Mouse (Mus musculus) megakaryocyte, embryonic 14.5 days (primary cell): Measurements from ENCODE around the gene H2-T24. TPM values are rescaled to one million over a fixed set of nuclear protein-coding genes. Genes with fewer than 3 reads are reported as not detected.
A peak's percentile ranks its signal among the peaks of the same experiment; 100 is the strongest.
"Not testable (repeated sequence)": the region's sequence is repeated elsewhere in the genome, so short reads cannot be mapped to it uniquely, and the experiment has no call there.

Experiments
- H3K27me3 ChIP-seq: replicated peaks from 2 replicates; pipeline ENCODE3; 2012; ENCODE audit warnings: inconsistent platforms
- H3K36me3 ChIP-seq: replicated peaks from 2 replicates; pipeline ENCODE3; 2012; ENCODE audit warnings: low read length, inconsistent platforms, mixed read lengths
- H3K4me1 ChIP-seq: 2 replicates; pipeline ENCODE4 v1.6.1; 2012; ENCODE audit warnings: inconsistent platforms
- H3K4me3 ChIP-seq: replicated peaks from 2 replicates; pipeline ENCODE3; 2012; ENCODE audit warnings: moderate library complexity, mild to moderate bottlenecking, inconsistent platforms
- H3K9me3 ChIP-seq: 2 replicates; pipeline ENCODE4 v1.6.1; 2012; ENCODE audit warnings: inconsistent platforms
- FLI1 ChIP-seq: IDR thresholded peaks from 2 replicates; pipeline ENCODE4 v1.6.1; 2012; ENCODE audit warnings: low read length, inconsistent platforms, mixed read lengths
- GATA1 ChIP-seq: IDR thresholded peaks from 3 replicates; pipeline ENCODE4 v1.6.1; 2012; ENCODE audit warnings: mixed read lengths, low read length, inconsistent platforms, borderline replicate concordance
- polyA plus RNA-seq: library from polyadenylated mRNA; stranded (reverse); fragments of >175 nt; gene quantifications from 2 replicates; pipeline ENCODE4 v1.2.3, GENCODE M21; 2012; ENCODE audit warnings: low replicate concordance; ENCODE audit not compliant: insufficient read depth

Gene H2-T24
- polyA plus RNA-seq, 1 experiment = 3.9 TPM

DNA sequence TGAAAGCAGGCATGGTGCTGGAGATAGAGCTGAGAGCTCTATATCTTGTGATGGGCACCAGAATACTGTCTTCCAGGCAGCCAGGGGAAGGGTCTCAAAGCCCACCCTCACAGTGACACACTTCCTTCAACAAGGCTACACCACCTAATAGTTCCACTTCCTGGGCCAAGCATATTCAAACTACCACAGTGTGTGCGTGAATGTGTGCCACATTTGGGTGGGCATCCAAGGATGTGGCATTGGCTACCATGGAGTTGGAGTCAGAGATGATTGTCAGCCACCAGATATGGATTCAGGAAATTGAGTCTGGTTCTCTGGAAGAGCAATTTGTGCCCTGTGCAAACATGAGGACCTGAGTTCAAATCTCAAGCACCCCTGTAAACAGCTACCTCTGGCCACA lies 949 bp upstream of the H2-T24 start:
- TF ChIP-seq GATA1 (no peak), FLI1 (no peak)
- Histone ChIP-seq H3K9me3 (no peaks in the 10 kb centered on the region), H3K4me3 (peak overlapping the region; percentile 91), H3K4me1 (peaks cover 67% of the 10 kb centered on the region), H3K27me3 (no peaks in the 10 kb centered on the region), H3K36me3 (peaks cover 34% of the 10 kb centered on the region)

DNA sequence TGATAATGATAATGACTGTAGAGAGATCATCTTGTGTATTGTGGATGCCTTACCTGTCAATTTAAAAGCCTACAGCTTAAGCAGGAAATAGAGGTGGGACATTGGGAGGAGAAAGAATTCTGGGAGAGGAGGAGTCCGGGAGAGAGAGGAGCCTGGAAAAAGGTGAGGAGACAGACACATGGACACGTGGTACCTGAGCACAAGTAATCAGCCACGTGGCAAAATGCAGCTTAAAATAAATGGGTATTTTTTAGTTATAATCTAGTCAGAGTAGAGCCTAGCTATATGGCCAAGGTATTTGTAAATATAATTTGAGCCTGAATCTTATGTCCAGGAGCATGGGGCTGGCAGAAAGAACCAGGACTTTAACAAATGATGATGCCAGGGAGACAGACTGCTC lies 841 bp downstream of the H2-T24 start:
- Histone ChIP-seq H3K4me1 (peaks cover 67% of the 10 kb centered on the region), H3K36me3 (peaks cover 38% of the 10 kb centered on the region), H3K27me3 (no peaks in the 10 kb centered on the region), H3K9me3 (no peaks in the 10 kb centered on the region), H3K4me3 (peak overlapping the region; percentile 91)
- TF ChIP-seq FLI1 (no peak), GATA1 (no peak)

DNA sequence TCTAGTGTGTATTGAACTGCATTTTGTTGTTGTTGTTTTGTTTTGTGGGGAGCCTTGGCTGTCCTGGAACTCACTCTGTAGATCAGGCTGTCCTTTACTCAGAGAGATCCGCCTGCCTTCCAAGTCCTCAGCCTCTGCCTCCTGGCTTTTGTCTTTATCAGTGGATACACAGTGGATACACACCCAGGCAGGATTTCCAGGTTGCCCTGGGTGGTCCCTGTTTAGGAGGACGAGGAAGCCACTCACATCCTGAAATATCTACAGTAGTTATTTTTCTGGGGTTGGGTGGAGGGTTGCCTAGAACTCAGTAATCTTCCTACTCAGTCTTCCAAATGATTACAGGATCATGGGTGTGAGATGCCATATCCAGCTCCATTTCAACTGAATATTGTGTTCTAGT lies 1.4 kb downstream of the H2-T24 start:
- H3K4me3 ChIP-seq = peak overlapping the region; percentile 91
- no peaks in the 10 kb centered on the region for H3K27me3 ChIP-seq
- peaks cover 42% of the 10 kb centered on the region for H3K36me3 ChIP-seq
- H3K9me3 ChIP-seq = no peaks in the 10 kb centered on the region
- H3K4me1 ChIP-seq = peaks cover 66% of the 10 kb centered on the region
- TF ChIP-seq GATA1 = no peak
- TF ChIP-seq FLI1 = no peak

DNA sequence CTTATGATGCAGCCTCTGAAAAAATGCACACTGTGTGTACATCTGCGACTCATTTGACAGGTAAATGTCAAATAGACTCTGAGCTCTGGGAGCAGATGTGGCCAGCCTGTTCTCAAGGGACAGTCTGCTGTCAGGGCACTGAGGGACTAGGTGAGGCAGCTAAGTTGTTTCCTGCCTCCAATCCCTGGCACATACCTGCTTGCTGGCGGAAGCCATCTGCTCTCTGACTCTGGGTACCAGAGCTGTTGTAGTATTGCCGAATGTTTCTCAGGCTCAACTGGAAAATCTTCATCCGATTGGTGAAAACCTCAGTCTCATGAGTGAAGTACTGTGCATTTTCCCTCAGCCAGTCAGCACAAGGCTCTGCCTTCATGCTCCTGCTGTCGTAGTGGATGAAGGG lies 3.3 kb downstream of the H2-T24 start:
- no peaks in the 10 kb centered on the region for H3K9me3 ChIP-seq
- peaks cover 38% of the 10 kb centered on the region for H3K36me3 ChIP-seq
- H3K4me3 ChIP-seq = peak overlapping the region; percentile 85
- TF ChIP-seq FLI1 = no peak
- TF ChIP-seq GATA1 = no peak
- peaks cover 50% of the 10 kb centered on the region for H3K4me1 ChIP-seq
- no peaks in the 10 kb centered on the region for H3K27me3 ChIP-seq

DNA sequence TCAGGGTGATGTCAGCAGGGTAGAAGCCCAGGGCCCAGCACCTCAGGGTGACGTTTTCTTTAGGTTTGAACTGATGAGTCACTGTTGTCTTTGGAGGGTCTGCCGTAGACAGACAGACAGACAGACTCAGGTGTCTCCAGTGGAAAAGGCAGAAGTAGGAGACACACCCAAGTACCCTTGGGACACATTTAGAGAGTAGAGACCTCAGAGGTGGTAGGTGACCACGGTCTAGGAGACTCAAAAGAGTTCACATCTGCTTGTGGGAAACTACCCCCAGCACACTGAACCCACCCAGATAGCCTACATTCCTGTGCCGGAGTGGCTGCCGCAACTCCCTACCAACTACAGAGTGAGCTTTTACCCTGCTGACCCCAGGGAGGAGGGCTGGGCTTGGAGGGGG lies 5.4 kb downstream of the H2-T24 start:
- H3K9me3 ChIP-seq = no peaks in the 10 kb centered on the region
- H3K4me1 ChIP-seq = peaks cover 41% of the 10 kb centered on the region
- peak overlapping the region; percentile 72 for H3K4me3 ChIP-seq
- TF ChIP-seq FLI1 (no peak), GATA1 (no peak)
- peaks cover 38% of the 10 kb centered on the region for H3K36me3 ChIP-seq
- no peaks in the 10 kb centered on the region for H3K27me3 ChIP-seq

DNA sequence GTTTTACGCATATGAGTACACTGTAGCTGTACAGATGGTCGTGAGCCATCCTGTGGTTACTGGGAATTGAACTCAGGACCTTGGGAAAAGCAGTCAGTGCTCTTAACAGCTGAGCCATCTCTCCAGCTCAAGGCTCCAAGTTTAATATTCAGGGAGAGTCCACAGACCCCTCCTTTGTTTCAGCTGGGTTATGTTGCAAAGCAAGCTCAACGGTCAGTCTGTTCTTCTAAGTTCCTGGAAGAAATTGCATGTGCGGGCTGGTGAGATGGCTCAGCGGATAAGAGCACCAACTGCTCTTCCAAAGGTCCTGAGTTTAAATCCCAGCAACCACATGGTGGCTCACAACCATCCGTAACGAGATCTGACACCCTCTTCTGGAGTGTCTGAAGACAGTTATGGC lies 16.0 kb downstream of the H2-T24 start:
- not testable (repeated sequence) for H3K4me3 ChIP-seq, H3K27me3 ChIP-seq
- Histone ChIP-seq H3K36me3 (peaks cover 71% of the 10 kb centered on the region), H3K9me3 (peaks cover 42% of the 10 kb centered on the region), H3K4me1 (peaks cover 45% of the 10 kb centered on the region)

DNA sequence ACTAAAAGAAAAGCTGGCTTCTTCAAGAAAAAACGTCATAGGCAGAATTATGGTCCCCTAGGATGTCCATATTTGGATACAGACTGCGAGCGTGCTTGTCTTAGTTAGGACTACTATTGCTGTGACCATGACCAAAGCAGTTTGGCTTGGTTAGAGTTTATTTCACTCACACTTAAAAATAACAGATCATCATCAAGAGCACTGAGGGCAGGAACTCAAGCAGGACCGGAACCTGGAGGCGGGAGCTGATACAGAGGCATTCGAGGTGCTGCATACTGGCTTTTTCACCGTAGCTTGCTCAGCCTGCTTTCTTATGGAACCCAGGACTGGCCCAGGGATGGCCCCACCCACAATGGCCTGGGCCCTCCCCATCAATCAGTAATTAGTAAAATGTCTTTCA lies 17.0 kb downstream of the H2-T24 start:
- Histone ChIP-seq H3K9me3 (peaks cover 42% of the 10 kb centered on the region), H3K4me3 (no peak overlapping the region), H3K27me3 (no peaks in the 10 kb centered on the region), H3K4me1 (peaks cover 48% of the 10 kb centered on the region), H3K36me3 (peaks cover 77% of the 10 kb centered on the region)
- TF ChIP-seq FLI1 (no peak), GATA1 (no peak)

DNA sequence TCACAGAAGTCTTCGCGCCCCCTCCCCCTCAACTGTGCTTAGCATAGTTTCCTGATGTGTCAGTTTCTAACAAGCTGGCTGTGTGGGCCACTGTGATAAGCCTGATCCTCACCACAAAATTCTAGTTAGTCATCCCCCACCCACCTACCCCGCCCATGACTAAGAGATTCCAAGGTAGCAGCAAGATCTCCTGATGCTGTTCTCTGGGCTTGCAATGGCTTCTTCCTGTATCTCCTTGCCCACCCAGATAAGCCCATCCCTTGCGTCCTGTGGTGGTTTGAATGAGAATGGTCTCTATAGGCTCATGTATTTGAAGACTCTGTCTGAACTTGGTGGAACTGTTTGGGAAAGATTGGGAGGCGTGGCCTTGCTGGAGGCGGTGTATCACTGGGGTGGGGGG lies 18.4 kb downstream of the H2-T24 start:
- Histone ChIP-seq H3K36me3 (peaks cover 77% of the 10 kb centered on the region), H3K9me3 (peaks cover 42% of the 10 kb centered on the region), H3K4me1 (peaks cover 62% of the 10 kb centered on the region), H3K4me3 (peak overlapping the region; percentile 65), H3K27me3 (no peaks in the 10 kb centered on the region)
- TF ChIP-seq FLI1 = no peak

DNA sequence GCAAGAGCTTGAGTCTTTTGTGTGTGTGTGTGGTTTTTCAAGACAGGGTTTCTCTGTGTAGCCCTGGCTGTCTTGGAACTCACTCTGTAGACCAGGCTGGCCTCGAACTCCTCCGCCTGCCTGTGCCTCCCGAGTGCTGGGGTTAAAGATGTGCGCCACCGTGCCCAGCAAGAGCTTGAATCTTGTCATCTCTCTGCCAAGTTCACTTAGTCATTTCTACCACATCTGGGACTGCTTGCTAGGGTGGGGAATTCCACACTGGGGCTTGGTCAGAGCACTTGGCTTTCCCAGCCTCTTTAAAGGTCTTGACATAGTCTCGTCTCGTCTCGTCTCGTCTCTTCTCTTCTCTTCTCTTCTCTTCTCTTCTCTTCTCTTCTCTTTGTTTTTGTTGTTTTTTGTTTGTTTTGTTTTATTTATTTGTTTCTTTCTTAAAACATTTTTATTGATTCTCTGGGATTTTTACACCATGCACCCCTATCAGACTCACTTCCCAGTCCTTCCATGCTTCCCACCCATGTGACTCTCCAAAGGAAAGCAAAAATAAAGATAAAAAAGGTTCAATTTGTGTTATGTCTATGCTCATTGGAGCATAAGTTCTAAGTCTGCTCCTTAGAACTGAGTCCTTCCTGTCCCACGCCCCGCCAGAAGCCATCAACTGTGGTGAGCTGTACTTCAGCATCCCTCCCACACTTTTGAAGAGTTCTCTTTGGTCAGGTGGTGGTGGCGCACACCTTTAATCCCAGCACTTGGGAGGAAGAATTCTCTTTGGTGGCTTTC lies 19.1 kb downstream of the H2-T24 start:
- TF ChIP-seq FLI1 (no peak), GATA1 (no peak)
- peak overlapping the region; percentile 79 for H3K4me3 ChIP-seq
- H3K9me3 ChIP-seq = peaks cover 42% of the 10 kb centered on the region
- peaks cover 63% of the 10 kb centered on the region for H3K4me1 ChIP-seq
- no peaks in the 10 kb centered on the region for H3K27me3 ChIP-seq
- peaks cover 70% of the 10 kb centered on the region for H3K36me3 ChIP-seq

DNA sequence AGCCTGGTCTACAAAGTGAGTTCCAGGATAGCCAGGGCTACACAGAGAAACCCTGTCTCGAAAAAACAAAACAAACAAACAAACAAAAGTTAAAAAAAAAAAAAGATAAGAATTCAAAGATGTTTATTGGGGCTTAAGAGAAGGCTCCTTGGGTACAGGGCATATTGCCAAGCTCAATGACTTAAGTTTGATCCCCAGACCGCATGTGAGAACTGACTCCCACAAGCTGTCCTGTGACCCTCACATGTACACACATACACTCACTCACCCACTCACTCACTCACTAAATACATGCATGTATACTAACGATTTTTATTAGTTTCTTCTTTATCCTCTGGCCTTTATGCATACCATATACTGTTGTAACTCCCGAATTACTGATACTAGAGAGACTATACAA lies 20.0 kb downstream of the H2-T24 start:
- no peak for TF ChIP-seq FLI1
- no peak for TF ChIP-seq GATA1
- peaks cover 65% of the 10 kb centered on the region for H3K4me1 ChIP-seq
- no peaks in the 10 kb centered on the region for H3K27me3 ChIP-seq
- H3K36me3 ChIP-seq = peaks cover 61% of the 10 kb centered on the region
- peak overlapping the region; percentile 47 for H3K4me3 ChIP-seq
- peaks cover 38% of the 10 kb centered on the region for H3K9me3 ChIP-seq

DNA sequence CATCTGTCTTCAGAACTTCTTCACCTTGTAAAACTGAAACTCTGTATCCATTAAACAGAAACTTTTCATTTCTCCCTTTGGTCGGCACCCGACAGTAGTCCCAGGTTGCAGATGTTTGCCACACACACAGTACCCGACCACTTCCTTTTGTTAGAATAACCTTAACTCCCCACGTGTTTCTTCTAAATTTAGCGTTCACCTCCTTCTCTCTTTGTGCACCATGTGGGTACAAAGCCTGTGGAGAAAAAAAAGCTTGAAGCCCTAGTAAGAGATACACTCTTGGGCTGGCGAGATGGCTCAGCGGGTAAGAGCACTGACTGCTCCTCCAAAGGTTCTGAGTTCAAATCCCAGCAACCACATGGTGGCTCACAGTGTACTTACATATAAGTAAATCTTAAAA lies 21.0 kb downstream of the H2-T24 start:
- TF ChIP-seq GATA1 = no peak
- no peak for TF ChIP-seq FLI1
- H3K4me1 ChIP-seq = peaks cover 66% of the 10 kb centered on the region
- no peaks in the 10 kb centered on the region for H3K27me3 ChIP-seq
- H3K4me3 ChIP-seq = peak overlapping the region; percentile 81
- H3K9me3 ChIP-seq = peaks cover 33% of the 10 kb centered on the region
- peaks cover 51% of the 10 kb centered on the region for H3K36me3 ChIP-seq
